Mouse (Mus musculus) hindlimb bud, embryonic 11.5 days (tissue): ENCODE measurements around the gene Slc24a4.
A peak's percentile ranks its signal among the peaks of the same experiment; 100 is the strongest.

Source experiments
- DNase-seq: peaks from one replicate; pipeline ENCODE4 v3.0.0-alpha.2; 2012; ENCODE audit warnings: low read depth, low spot score; ENCODE audit errors: extremely low spot score

The Slc24a4 gene

GRCm38 (mm10) chr12:102128081-102128790, at the start of gene Slc24a4:
Gene Slc24a4 (plus strand): TSS chr12:102128733.
- no peak for DNase-seq

DNA sequence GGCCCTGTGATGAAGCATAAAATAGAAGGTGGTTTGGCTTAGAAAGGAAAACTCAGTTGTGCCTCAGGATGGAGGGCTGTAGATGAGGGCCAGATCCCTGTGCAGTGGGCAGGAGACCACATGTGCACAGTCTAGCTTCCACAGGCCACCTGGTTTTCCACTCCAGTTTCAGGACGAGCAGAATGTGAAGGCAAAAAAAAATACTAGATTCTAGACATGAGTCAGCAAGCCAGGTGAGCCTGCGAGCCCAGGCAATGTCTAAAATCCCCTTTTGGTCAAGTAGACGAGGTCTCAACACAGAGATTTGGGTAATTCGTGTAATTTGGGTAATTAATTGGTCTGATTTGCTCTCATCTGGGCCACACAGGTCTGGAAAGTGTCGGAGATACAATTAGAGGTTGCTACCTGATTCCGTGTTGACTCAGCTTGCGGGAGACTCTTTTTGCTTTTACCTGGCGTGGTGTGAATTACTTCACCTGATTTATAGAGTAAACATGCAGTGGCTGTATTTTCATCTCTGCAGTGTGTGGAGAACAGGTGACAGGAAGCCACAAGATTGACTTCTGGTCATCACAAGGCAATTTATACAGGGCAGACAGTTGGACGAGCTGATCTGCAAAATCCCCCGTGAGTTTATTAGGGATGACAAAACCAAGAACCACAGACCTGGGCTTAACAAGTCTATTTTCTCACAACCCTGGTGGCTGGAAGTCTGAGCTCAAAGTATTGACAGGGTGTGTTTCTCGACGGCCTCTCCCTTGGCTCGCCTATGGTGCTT, 45.7 kb upstream of the Slc24a4 start:
- DNase-seq: no peak

GRCm38 (mm10) chr12:102090535-102090934, 38.0 kb upstream of the Slc24a4 start:
- DNase-seq: no peak

DNA sequence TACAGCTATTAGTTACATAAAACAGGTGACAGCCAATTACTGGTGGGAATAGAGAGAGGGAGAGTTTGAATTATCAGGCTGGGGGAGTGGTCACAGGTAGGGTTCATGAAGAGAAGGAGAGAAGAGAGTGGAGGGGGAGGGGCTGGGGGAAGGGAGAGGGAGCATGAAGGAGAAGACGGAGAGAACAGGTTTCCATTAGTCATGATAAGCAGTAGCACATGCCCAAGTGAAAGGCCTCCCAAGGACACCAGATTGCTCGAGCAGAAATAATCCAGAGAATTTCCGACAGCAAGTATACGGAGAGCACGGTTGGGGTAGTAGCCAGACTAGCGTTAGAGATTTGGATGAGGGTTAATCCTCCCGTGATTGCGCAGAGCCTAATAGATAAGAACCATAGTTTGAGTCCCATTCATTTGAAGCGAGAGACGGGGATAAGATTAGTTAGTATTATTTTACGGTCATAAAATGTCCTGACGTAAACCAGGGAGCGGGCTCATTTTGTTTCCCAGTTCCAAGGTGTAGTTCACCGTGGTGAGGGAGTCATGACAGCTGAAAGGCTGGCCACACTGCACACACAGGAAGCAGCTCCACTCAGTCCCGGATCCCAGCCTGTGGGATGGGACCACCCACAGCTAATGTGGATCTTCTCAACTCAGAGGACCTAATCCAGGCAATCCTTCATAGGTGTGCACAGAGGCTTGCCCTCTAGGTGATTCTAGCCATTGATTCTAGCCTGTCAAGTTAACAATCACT, 36.0 kb upstream of the Slc24a4 start:
- no peak for DNase-seq

DNA sequence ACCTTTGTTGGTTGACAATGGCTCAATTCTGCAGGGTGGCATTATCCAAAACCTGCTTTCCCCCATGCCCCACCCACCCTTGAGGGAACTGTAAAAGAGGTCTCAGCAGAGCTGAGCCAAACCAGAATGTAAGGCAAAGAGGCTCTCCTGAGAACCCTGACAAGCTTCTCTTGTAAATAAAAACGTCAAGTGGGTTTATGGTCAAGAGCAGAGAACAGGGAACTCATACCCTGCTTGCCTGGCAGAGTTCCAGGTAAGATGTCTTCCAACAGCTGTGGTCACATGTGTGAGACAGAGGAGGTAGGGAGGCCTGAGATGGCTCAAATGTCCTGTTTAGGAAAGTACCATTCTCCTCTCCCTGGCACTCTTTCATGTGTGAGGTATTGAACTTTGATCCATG, 22.5 kb upstream of the Slc24a4 start:
- no peak for DNase-seq

DNA sequence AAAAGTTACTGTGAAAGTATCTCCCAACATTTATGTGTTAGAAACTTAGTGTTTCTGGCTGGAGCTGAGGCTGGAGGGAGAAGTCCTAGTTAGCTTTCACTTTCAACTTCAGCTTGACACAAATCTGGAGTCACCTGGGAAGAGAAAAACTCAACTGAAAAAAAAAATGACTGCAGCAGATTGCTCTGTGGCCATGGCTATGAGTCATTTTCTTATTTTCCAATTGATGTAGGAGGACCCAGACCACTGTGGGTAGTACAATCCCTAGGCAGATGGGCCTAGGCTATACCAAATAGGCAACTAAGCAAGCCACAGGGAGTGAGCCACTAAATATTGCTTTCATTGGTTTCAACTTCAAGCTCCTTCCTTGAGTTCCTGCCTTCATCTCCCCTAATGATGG, 19.7 kb upstream of the Slc24a4 start:
- DNase-seq: no peak

DNA sequence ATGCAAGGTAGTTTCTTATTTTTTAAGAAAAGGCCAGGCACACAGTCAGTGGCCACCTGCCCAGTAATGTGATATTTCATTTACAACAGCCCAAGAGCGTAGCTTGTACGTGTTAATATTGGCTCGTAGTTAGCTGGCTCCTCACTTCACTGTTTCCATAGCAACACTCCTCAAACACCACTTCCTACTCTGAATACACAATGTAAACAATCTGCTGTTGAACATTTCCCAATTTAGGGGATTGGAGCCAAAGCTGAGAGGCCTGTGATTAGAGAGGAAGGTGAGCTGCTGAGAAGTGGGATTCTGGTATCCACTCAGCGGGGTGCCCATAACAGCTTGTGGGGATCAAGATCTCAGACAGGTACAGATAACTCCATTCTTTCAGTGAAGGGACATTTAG, 16.0 kb upstream of the Slc24a4 start:
- no peak for DNase-seq

- DNase-seq: no peak
These were observed 15.6 kb upstream of the Slc24a4 start for GRCm38 (mm10) chr12:102112901-102113300.

- DNase-seq: no peak
These were observed 15.1 kb upstream of the Slc24a4 start for GRCm38 (mm10) chr12:102113391-102113790.

DNA sequence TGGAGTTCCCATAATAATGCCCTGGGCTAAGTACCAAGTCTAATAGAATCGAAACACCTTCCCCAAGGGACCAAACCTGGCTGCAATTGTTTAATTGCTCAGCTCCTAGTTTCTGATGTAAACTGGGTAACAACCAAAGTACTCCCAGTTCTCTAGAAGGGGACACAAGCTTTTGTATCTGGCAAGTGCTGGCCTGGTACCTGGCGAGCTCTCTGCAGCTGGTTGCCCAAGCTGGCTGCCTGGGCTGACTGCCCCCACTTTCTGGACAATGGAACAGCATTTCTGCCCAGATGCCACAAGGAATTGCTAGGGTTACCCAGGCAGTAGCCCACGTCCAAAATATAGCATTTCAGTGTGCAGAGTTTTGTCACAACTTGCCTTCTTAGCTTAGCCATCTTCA, 12.0 kb upstream of the Slc24a4 start:
- no peak for DNase-seq

DNA sequence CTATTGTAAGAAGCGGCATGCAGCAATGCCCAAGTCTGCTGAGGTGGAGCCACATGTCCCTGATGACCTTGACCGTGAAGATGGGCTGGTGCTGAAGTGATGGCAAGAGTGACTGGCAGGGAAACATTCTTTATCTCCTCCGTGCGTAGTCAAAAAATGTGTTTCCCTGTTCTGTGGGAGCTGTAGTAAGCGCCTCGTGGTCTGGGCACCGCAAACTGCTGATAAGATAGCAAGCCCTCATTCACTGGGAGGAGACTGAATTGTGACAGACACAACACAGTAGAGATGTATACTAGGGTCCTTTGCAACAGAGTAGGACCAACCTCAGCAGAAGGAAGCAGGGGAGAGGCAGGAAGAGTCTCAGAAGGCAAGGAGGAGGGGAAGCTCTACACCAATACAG, 10.5 kb upstream of the Slc24a4 start:
- no peak for DNase-seq

DNA sequence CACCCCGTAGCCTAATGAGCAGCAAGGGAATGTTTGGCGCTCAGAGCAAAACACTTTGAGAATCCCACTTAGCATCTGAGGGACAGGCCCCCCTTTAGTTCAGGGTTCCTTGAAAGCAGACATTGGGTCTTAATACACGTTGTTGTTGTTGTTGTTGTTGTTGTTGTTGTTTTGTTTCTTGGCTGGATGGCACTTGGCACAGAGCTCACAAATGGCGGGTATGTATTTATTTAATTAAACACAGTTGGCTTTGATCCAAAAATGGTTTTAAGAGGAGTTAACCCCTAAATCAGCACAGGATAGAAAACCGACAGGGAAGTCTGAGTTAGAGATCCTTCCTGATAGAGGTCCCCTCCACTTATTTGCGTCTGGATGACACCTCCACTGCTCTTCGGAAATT, 932 bp upstream of the Slc24a4 start:
- peak; percentile 5 for DNase-seq

DNA sequence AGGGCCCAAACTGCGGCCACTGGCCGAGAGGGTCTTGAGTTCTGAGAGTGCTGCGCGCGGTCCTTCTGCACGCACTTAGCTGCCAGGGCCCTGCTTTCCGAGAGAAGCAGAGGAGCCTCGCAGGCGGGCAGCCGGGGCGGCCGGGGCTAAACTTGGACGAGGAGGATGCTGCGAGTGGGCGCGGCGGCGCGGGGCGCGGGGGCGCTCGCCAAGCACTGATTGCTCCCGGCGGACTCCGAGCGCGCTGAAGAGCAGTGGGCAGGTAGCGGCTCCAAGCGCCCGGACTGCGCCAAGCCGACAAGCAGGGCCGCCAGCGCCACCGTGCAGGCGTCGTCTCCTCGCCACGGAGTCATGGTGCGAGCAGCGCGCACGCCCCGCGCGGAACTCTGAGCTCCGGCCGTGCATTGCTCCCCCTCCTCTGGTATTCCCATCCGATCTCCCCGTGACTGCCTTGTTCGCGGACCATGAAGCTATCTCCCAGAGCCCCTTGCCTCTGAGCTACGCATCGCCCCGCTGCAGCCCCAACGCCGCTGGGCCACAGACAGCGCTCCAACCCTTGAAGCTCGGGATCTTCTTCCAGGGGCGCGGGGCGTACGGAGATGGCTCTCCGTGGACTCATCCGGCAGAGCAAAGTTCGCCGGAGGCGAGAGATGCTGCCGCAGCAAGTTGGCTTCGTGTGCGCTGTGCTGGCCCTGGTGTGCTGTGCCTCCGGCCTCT, 416 bp downstream of the Slc24a4 start:
- DNase-seq: no peak

- DNase-seq: no peak
These were observed 1.0 kb downstream of the Slc24a4 start for GRCm38 (mm10) chr12:102129508-102130030.

DNA sequence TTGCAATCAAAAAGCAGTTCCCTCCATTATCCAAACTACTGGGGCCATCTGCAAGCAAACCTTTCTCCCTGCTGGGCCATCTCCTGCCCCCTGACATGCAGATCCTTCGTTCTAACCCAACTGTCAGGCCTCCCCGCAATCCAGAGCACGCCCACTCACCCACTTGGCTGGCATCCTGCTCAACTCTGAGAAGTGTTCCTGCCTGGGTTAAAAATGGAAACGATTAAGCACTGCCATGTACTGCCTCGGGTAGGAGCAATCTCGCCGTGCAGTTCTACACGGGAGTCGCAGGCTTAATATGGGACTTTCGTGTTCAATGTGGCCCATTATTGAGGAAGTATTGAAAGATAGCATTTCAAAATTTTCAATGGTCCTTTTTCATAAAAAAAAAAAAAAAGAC, 11.2 kb downstream of the Slc24a4 start:
- no peak for DNase-seq

GRCm38 (mm10) chr12:102141330-102141729, 12.8 kb downstream of the Slc24a4 start:
- DNase-seq: no peak

GRCm38 (mm10) chr12:102147678-102148077, 19.1 kb downstream of the Slc24a4 start:
- no peak for DNase-seq

- no peak for DNase-seq
These were observed 20.2 kb downstream of the Slc24a4 start for GRCm38 (mm10) chr12:102148746-102149145.

- no peak for DNase-seq
These were observed 22.7 kb downstream of the Slc24a4 start for GRCm38 (mm10) chr12:102151185-102151584.

DNA sequence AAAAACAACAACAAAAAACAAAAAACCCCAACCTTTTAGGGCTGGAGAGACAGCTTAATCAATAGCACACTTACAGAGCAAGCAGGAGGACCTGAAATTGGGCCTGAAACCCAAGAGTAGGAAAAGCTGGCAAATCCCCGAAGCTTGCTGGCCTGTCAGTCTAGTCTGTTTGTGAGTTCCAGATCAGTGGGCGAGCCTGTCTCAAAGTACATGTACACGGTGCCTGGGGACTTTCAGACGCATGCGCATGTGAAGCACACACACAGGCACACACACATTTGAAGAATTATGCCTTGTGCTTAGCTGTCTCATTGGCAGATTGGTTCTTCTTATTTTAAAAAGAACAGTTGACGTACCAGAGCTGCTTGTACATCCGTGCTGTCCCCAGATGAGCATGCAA, 25.3 kb downstream of the Slc24a4 start:
- DNase-seq: no peak

DNA sequence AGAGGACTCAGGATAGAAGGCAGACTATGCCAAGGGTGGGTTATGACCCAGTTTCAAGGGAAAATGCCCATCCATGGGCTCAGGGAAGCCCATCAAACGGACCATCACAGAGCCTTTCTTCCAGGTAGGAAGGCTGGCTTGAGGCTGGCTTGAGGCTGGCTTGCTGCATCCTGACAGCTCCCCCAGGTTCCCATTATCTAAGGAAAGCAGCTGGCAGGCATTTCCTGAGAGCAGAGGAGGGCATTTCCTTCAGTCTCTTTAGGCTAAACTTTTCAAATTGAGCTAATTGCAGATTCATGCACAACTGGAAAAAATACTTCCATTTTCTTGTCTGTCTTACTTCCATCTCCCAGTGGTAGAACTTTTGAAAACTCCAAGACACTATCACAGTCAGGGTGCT, 26.3 kb downstream of the Slc24a4 start:
- no peak for DNase-seq
